Mouse (Mus musculus) lung, postnatal 4 days (tissue): Measurements from ENCODE around the gene C530008M17Rik.
A peak's percentile ranks its signal among the peaks of the same experiment; 100 is the strongest.

ENCODE experiments used
- DNase-seq, 2 experiments: peaks; one replicate each; pipeline ENCODE4 v3.0.0; 2021

Gene C530008M17Rik

GRCm38 (mm10) chr5:76779094-76779615 is 122.8 kb downstream of the C530008M17Rik start:
- DNase-seq = peak in 1 of 2 experiments; percentile 19

- DNase-seq = no peak
Observed at GRCm38 (mm10) chr5:76781943-76782342, 125.6 kb downstream of the C530008M17Rik start.

GRCm38 (mm10) chr5:76782414-76783103 is 126.2 kb downstream of the C530008M17Rik start:
- peak in 1 of 2 experiments; percentile 42 for DNase-seq

- no peak for DNase-seq
Observed at GRCm38 (mm10) chr5:76783104-76783441, 126.8 kb downstream of the C530008M17Rik start.

- no peak for DNase-seq
Observed at GRCm38 (mm10) chr5:76784151-76784723, 127.9 kb downstream of the C530008M17Rik start.

GRCm38 (mm10) chr5:76785013-76785412 is 128.7 kb downstream of the C530008M17Rik start:
- DNase-seq = no peak

GRCm38 (mm10) chr5:76789881-76790280 is 133.6 kb downstream of the C530008M17Rik start:
- DNase-seq = no peak

- DNase-seq = no peak
Observed at GRCm38 (mm10) chr5:76791280-76791679, 135.0 kb downstream of the C530008M17Rik start.

- DNase-seq = no peak
Observed at GRCm38 (mm10) chr5:76792720-76793119, 136.4 kb downstream of the C530008M17Rik start.

- no peak for DNase-seq
Observed at GRCm38 (mm10) chr5:76798043-76798442, 141.7 kb downstream of the C530008M17Rik start.

- DNase-seq = peak in 1 of 2 experiments; percentile 22
Observed at GRCm38 (mm10) chr5:76799471-76799870, 143.2 kb downstream of the C530008M17Rik start.

- DNase-seq = no peak
Observed at GRCm38 (mm10) chr5:76809031-76809430, 152.7 kb downstream of the C530008M17Rik start.

- no peak for DNase-seq
Observed at GRCm38 (mm10) chr5:76815035-76815434, 158.7 kb downstream of the C530008M17Rik start.

- DNase-seq = peak in 1 of 2 experiments; percentile 26
Observed at GRCm38 (mm10) chr5:76815786-76816455, 159.6 kb downstream of the C530008M17Rik start.

GRCm38 (mm10) chr5:76816748-76817147 is 160.4 kb downstream of the C530008M17Rik start:
- no peak for DNase-seq

GRCm38 (mm10) chr5:76817678-76818077 is 161.4 kb downstream of the C530008M17Rik start:
- no peak for DNase-seq

- no peak for DNase-seq
Observed at GRCm38 (mm10) chr5:76818807-76819206, 162.5 kb downstream of the C530008M17Rik start.

- no peak for DNase-seq
Observed at GRCm38 (mm10) chr5:76822097-76822496, 165.8 kb downstream of the C530008M17Rik start.

- DNase-seq = no peak
Observed at GRCm38 (mm10) chr5:76828527-76829240, 172.4 kb downstream of the C530008M17Rik start.

- DNase-seq = no peak
Observed at GRCm38 (mm10) chr5:76832529-76833210, 176.4 kb downstream of the C530008M17Rik start.

- DNase-seq = no peak
Observed at GRCm38 (mm10) chr5:76837018-76837417, 180.7 kb downstream of the C530008M17Rik start.

- no peak for DNase-seq
Observed at GRCm38 (mm10) chr5:76839786-76840185, 183.5 kb downstream of the C530008M17Rik start.
